Mouse (Mus musculus) testis, adult 2 months (tissue): ENCODE results near the gene Dgkq. TPM values are rescaled to one million over a fixed set of nuclear protein-coding genes. Genes with fewer than 3 reads are reported as not detected.

Experiments used
- H3K27ac ChIP-seq: fragments of 200-500 bp; 2 replicates; pipeline ENCODE4 v1.5.1; 2012; ENCODE audit warnings: low read depth, low read length; ENCODE audit not compliant: control insufficient read depth, insufficient read depth
- H3K27me3 ChIP-seq: fragments of 200-500 bp; 2 replicates; pipeline ENCODE4 v1.6.1; 2012; ENCODE audit warnings: mild to moderate bottlenecking, low read length, moderate library complexity; ENCODE audit not compliant: control insufficient read depth, insufficient read depth
- H3K36me3 ChIP-seq: fragments of 200-500 bp; 2 replicates; pipeline ENCODE4 v1.6.1; 2012; ENCODE audit warnings: mild to moderate bottlenecking, low read length; ENCODE audit not compliant: control insufficient read depth, insufficient read depth
- H3K4me1 ChIP-seq: fragments of 200-500 bp; 2 replicates; pipeline ENCODE4 v1.6.1; 2012; ENCODE audit warnings: low read length; ENCODE audit not compliant: control insufficient read depth, insufficient read depth
- H3K4me3 ChIP-seq: fragments of 200-500 bp; 2 replicates; pipeline ENCODE4 v1.5.1; 2012; ENCODE audit warnings: low read depth, mild to moderate bottlenecking, low read length, moderate library complexity, mixed read lengths; ENCODE audit not compliant: control insufficient read depth
- CTCF ChIP-seq: fragments of 200-500 bp; IDR thresholded peaks from 2 replicates; pipeline ENCODE4 v1.5.1; 2012; ENCODE audit warnings: low read depth, mild to moderate bottlenecking, inconsistent platforms, low read length, moderate library complexity; ENCODE audit not compliant: control insufficient read depth, insufficient read depth, insufficient replicate concordance
- POLR2A ChIP-seq: fragments of 200-500 bp; IDR thresholded peaks from 2 replicates; pipeline ENCODE4 v1.6.1; 2012; ENCODE audit warnings: low read depth, mild to moderate bottlenecking, inconsistent platforms, low read length, moderate library complexity; ENCODE audit not compliant: control insufficient read depth
- polyA plus RNA-seq: library from polyadenylated mRNA; depleted of rRNA; stranded (reverse); fragments of >200 nt; gene quantifications from 2 replicates; pipeline ENCODE4 v1.2.3, GENCODE M21; 2012

Gene Dgkq
- polyA plus RNA-seq, 1 experiment = 4.7 TPM

- Histone ChIP-seq H3K4me1 (peaks cover 8% of the 10 kb centered on the region; the same call in 1 of the 2 replicates), H3K36me3 (no peaks in the 10 kb centered on the region; the same call in 1 of the 2 replicates), H3K27ac (no peak overlapping the region), H3K4me3 (no peak overlapping the region), H3K27me3 (no peaks in the 10 kb centered on the region)
- no peak for TF ChIP-seq POLR2A
- TF ChIP-seq CTCF = no peak
Observed at GRCm38 (mm10) chr5:108708981-108709731, 39.7 kb upstream of the Dgkq start.

DNA sequence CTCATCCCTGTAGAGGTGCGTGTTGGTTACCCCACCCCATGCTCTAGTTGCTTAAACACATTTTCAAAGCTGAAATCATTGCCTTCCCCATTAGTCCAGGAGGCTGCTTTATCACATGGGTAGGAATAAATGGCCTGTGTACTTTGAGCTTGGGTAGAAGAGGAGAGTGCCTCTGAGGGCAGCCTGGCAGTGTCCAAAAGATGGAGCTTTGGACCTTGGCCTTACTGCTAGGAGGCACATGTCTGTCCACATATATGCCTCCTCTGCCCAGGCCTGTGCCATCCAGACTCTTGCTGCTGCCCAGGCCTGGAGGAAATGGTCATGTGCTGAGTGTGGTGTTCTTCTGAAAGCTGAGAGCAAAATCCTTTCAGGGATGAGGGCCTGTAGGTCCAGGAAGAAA, 38.9 kb upstream of the Dgkq start:
- Histone ChIP-seq H3K27me3 (no peaks in the 10 kb centered on the region), H3K36me3 (no peaks in the 10 kb centered on the region; the same call in 1 of the 2 replicates), H3K4me3 (no peak overlapping the region), H3K27ac (no peak overlapping the region), H3K4me1 (peaks cover 4% of the 10 kb centered on the region; the same call in 1 of the 2 replicates)
- TF ChIP-seq POLR2A (no peak), CTCF (no peak)

GRCm38 (mm10) chr5:108707758-108708157, 38.3 kb upstream of the Dgkq start:
- H3K4me1 ChIP-seq = peaks cover 4% of the 10 kb centered on the region; the same call in 1 of the 2 replicates
- no peak for TF ChIP-seq POLR2A
- no peak for TF ChIP-seq CTCF
- no peaks in the 10 kb centered on the region; the same call in 1 of the 2 replicates for H3K36me3 ChIP-seq
- no peaks in the 10 kb centered on the region for H3K27me3 ChIP-seq
- no peak overlapping the region for H3K27ac ChIP-seq
- no peak overlapping the region for H3K4me3 ChIP-seq

DNA sequence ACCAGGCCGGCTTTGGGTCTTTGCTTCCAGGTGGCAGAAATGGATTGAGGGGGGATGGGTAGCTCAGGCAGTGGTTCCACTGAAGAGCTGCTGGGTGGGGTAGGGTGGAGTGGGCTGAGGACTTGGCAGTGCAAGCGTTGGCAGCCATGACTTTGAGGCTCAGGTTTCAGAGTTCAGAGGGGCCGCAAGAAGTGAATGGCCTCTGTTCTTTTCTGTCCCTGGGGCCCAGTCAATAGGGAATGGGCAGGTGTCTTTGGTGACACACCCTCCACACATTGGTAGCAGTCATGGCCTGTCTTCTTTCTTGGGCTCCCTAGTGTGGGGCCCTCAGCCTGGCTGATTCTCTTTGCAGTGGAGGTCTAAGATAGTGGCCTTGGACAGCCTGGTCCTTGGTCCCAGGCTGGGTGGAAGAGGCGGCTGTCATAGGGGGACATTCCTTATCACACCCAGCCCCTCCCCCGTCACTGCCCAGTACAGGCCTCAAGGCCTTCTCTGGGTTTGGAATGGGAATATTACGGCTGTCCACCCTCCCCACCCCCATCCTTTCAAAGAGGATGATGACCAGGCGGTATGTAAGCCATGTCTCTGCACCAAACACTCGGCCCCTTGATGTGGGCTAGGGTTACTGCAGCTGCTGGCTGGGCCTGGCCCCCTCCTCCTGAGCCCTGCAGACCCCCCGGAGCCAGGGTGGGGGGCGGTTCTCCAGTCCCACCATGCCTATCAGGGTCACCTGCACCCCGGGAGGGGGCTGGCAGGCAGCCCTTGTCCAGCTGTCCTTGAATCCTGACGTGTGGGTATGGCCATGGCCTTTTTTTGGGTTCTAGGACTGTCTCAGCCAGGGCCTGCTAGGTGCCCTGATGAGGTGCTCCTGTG, 34.5 kb upstream of the Dgkq start:
- Histone ChIP-seq H3K27ac (no peak overlapping the region), H3K4me3 (no peak overlapping the region), H3K36me3 (no peaks in the 10 kb centered on the region; the same call in 1 of the 2 replicates), H3K27me3 (no peaks in the 10 kb centered on the region), H3K4me1 (no peaks in the 10 kb centered on the region; the same call in 1 of the 2 replicates)
- TF ChIP-seq CTCF (no peak), POLR2A (no peak)

- H3K4me3 ChIP-seq = no peak overlapping the region
- H3K36me3 ChIP-seq = no peaks in the 10 kb centered on the region; the same call in 1 of the 2 replicates
- no peak overlapping the region for H3K27ac ChIP-seq
- TF ChIP-seq CTCF (no peak), POLR2A (no peak)
- H3K27me3 ChIP-seq = no peaks in the 10 kb centered on the region
- H3K4me1 ChIP-seq = no peaks in the 10 kb centered on the region; the same call in 1 of the 2 replicates
Observed at GRCm38 (mm10) chr5:108701341-108702021, 32.0 kb upstream of the Dgkq start.

DNA sequence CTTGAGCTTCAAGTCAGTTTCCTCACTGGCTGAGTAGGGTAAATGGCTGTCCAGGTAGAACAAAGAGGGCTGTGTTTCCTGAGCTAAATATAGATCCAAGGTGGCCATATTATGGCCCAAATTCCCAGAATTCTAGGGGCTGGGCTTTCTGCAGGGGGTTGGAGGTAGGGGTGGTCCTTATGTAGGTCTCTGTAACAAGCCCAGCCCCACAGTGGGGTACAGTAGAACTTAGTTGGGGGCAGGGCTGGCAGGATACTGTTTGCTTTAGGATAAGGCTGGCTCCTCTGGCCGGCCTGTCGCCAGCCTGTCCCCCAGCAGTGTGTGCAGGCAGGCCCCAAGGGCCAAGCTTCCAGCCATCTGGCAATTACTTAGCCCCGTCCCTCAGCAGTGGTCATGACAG, 30.9 kb upstream of the Dgkq start:
- Histone ChIP-seq H3K4me1 (no peaks in the 10 kb centered on the region; the same call in 1 of the 2 replicates), H3K27ac (no peak overlapping the region), H3K36me3 (no peaks in the 10 kb centered on the region; the same call in 1 of the 2 replicates), H3K27me3 (no peaks in the 10 kb centered on the region), H3K4me3 (no peak overlapping the region)
- TF ChIP-seq POLR2A (no peak), CTCF (no peak)
